Mouse (Mus musculus) heart, postnatal 0 days (tissue): ENCODE measurements around the gene Trpc7. TPM values are rescaled to one million over a fixed set of nuclear protein-coding genes. Genes with fewer than 3 reads are reported as not detected.

ENCODE experiments used
- ATAC-seq: fragments of 200-750 bp; cut with Nextera tagmentation; 2 replicates; pipeline ENCODE4 v1.8.0; 2017; ENCODE audit warnings: low read depth, moderate number of reproducible peaks, moderate library complexity; ENCODE audit not compliant: insufficient read depth
- DNase-seq: peaks from one replicate; pipeline ENCODE4 v3.0.0-alpha.2; 2016; ENCODE audit warnings: low spot score
- H3K27ac ChIP-seq: fragments of 300-500 bp; sonication (generic); 2 replicates; pipeline ENCODE4 v1.5.1; 2014; ENCODE audit warnings: low read depth, mild to moderate bottlenecking
- H3K27me3 ChIP-seq: fragments of 300-500 bp; sonication (generic); 2 replicates; pipeline ENCODE4 v1.6.1; 2014; ENCODE audit warnings: low read length, mixed read lengths; ENCODE audit not compliant: control insufficient read depth, insufficient read depth
- H3K36me3 ChIP-seq: fragments of 300-500 bp; sonication (generic); replicated peaks from 2 replicates; pipeline ENCODE4 v1.6.1; 2014; ENCODE audit warnings: low read length, mixed read lengths; ENCODE audit not compliant: control insufficient read depth, insufficient read depth
- H3K4me1 ChIP-seq: fragments of 300-500 bp; sonication (generic); 2 replicates; pipeline ENCODE4 v1.6.1; 2014; ENCODE audit warnings: antibody characterized with exemption; ENCODE audit not compliant: control insufficient read depth, insufficient read depth
- H3K4me2 ChIP-seq: fragments of 300-500 bp; sonication (generic); 2 replicates; pipeline ENCODE4 v1.6.1; 2014; ENCODE audit warnings: low read depth, mild to moderate bottlenecking, low read length, moderate library complexity
- H3K4me3 ChIP-seq: fragments of 300-500 bp; sonication (generic); 2 replicates; pipeline ENCODE4 v1.5.1; 2014; ENCODE audit warnings: low read depth, low read length
- H3K9ac ChIP-seq: fragments of 300-500 bp; sonication (generic); replicated peaks from 2 replicates; pipeline ENCODE4 v1.6.1; 2014; ENCODE audit warnings: low read depth, low read length, mixed read lengths
- H3K9me3 ChIP-seq: fragments of 300-500 bp; sonication (generic); replicated peaks from 2 replicates; pipeline ENCODE4 v1.6.1; 2016; ENCODE audit warnings: low read length; ENCODE audit not compliant: control insufficient read depth
- CTCF ChIP-seq: IDR thresholded peaks from 2 replicates; pipeline ENCODE4 v1.5.1; 2016; ENCODE audit warnings: antibody characterized with exemption, control low read depth, low read depth
- EP300 ChIP-seq: IDR thresholded peaks from 2 replicates; pipeline ENCODE4 v1.6.1; 2016; ENCODE audit warnings: antibody characterized with exemption, low read depth
- WGBS: fragments of 180-500 bp; shearing (Covaris S2); extraction: QIAGEN DNeasy Blood & Tissue Kit; methylation state at CpG from one replicate; pipeline ENCODE4 v1.1.7; 2014; 5-methylcytosine and 5-hydroxymethylcytosine counted together
- polyA plus RNA-seq: library from polyadenylated mRNA; unstranded; fragments of >200 nt; fragmentation: Nextera tagmentation; extraction: Ambion mirVana; gene quantifications from 2 replicates; pipeline ENCODE4 v1.2.1, GENCODE M21; 2015
- total RNA-seq: library from RNA; depleted of rRNA; stranded (reverse); fragments of >200 nt; gene quantifications from 2 replicates; pipeline ENCODE4 v1.2.3, GENCODE M21; 2014; ENCODE audit warnings: low replicate concordance

Gene Trpc7
- total and polyA plus RNA-seq, 2 experiments from 2014 or later = not detected

DNA sequence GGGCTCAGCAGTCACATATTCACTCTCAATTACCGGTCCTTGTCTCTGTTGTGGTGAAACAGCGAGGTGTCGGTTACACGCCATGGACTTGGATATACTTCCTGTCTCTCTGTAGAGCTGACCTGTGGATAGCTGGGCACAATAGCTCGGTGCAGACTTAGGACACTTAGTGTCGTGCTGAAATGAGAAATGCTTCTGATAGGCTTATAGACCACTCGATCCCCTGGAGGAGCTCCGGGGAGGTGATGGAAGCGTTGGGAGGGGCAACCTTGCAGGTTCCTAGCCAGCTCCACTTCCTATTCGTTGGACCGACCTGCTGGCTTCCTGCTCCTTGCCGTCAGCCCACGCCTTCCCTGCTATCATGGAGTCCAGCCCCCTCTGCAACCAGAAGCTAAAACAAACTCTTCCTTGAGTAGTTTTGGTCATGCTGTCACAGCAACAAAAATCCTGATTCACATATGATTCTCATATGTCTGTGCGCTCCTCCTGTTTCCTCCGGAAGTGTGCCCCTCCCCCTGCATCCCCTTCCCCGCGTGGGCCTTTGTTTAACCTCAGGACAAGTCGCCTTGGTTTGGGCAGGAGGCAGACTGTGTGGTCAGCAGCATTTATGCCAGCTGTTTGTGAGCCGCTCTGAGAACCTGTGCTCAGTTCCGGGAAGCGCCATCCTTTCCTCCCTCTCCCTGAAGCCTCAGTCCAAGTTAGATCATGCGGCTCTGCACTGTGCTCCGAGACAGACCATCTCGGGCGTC lies 130.3 kb downstream of the Trpc7 start:
- no peaks in the 10 kb centered on the region for H3K9me3 ChIP-seq
- H3K4me3 ChIP-seq = peak overlapping the region; percentile 32
- H3K27ac ChIP-seq = peak overlapping the region; percentile 22; the same call in 1 of the 2 replicates
- 0 out of 2 replicates have a peak, but pooled peaks cover 4% of the 10 kb centered on the region for H3K4me1 ChIP-seq
- H3K4me2 ChIP-seq = peak overlapping the region; percentile 60
- ATAC-seq (peak; percentile 50; the same call in 1 of the 2 replicates), DNase-seq (peak; percentile 36)
- WGBS = 27% methylated on average over 25 of the region's 25 CpGs
- peaks cover 11% of the 10 kb centered on the region for H3K27me3 ChIP-seq
- H3K36me3 ChIP-seq = no peaks in the 10 kb centered on the region
- no peak overlapping the region; the same call in 1 of the 2 replicates for H3K9ac ChIP-seq
- TF ChIP-seq EP300 (no peak), CTCF (no peak)

DNA sequence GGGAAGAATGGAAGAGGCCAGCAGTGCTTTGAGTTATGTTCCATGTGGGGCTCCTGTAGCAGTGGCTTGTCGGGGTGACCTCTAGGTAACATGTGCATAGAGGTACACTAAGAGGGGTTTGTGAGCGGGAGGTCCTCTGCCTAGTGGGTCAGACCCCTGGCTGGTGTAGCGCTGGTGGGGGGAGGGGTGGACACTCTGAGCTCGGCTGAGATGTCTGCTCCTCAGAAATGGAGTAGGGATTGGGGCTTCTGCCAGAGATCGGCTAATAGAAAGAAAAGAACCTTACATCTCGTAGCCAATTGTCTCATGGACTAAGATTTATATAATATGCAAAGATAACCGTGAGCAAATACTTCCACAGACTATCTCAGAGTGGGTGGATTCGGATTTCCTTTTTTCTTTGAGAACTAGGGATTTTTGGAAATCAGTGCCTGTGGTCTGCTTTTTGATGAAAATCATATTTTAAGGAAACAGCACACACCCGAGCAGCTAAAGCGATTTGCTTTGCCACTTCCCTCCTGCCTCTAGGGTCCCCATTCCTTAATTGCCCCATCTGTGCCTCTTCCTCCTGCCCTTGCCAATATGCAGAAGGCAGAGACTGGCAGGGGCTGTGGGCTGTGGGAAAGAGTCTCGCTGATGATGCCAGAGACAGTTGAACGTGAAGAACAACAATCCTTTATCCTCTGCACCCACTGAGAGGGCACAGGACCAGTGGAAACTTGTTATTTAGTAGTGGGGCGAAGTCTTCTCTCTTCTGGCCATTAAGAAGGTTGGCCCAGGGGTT lies 133.2 kb downstream of the Trpc7 start:
- no peak overlapping the region for H3K4me3 ChIP-seq
- H3K9me3 ChIP-seq = no peaks in the 10 kb centered on the region
- TF ChIP-seq EP300 = no peak
- no peak for TF ChIP-seq CTCF
- no peaks in the 10 kb centered on the region for H3K36me3 ChIP-seq
- H3K27me3 ChIP-seq = peaks cover 11% of the 10 kb centered on the region
- no peak overlapping the region for H3K9ac ChIP-seq
- 44% methylated on average over 13 of the region's 13 CpGs for WGBS
- no peak for DNase-seq
- no peak overlapping the region for H3K4me2 ChIP-seq
- H3K27ac ChIP-seq = no peak overlapping the region
- H3K4me1 ChIP-seq = 0 out of 2 replicates have a peak, but pooled peaks cover 4% of the 10 kb centered on the region
- no peak for ATAC-seq

DNA sequence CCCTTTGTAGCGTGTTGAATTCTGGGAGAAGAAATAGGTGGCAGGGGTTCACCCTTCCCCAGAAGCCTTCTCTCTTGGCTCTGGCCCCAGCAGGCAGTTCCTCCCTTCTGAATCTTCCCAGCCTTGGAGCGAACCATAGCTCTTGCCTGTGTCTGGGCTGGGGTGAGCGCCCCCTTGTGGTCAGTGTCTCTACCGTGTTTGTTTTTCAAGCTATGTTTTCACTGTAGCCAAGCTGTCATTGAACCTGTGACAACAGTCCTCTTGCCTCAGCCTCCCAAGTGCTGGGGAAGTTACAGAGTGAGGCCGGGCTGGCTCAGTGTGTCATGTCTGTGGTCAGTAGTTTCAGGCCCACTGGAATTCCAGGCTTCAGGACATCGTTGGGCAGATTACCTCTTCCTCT lies 137.3 kb downstream of the Trpc7 start:
- H3K4me1 ChIP-seq = no peaks in the 10 kb centered on the region
- H3K27me3 ChIP-seq = peaks cover 31% of the 10 kb centered on the region
- TF ChIP-seq EP300 (no peak), CTCF (peak; percentile 83)
- no peaks in the 10 kb centered on the region for H3K9me3 ChIP-seq
- H3K4me2 ChIP-seq = no peak overlapping the region
- no peak overlapping the region for H3K4me3 ChIP-seq
- WGBS = 18% methylated on average over 6 of the region's 6 CpGs
- H3K27ac ChIP-seq = no peak overlapping the region
- H3K9ac ChIP-seq = no peak overlapping the region
- H3K36me3 ChIP-seq = no peaks in the 10 kb centered on the region
- ATAC-seq = no peak
- peak; percentile 53 for DNase-seq

DNA sequence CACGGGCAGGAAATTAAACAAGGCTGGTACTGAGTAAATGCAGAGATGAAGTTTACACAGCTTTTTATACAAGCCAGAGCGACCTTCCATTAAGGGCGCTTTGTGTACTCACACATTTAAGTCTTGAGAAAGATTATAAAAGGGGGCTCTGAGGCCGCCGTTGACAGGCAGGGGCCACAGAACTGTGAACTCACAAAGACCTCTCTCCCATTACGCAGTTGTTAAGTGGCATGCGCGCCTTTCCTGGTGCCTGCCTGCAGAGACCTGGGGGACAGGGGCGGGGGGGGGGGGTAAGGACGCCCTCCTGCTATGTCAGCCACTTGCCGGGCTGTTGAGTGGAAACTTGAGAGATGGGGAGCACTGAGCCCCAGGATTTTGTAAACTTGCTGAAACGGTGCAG lies 138.6 kb downstream of the Trpc7 start:
- WGBS = 63% methylated on average over 11 of the region's 12 CpGs
- no peak for TF ChIP-seq CTCF
- no peak for TF ChIP-seq EP300
- H3K36me3 ChIP-seq = no peaks in the 10 kb centered on the region
- H3K9me3 ChIP-seq = no peaks in the 10 kb centered on the region
- DNase-seq (no peak), ATAC-seq (no peak)
- no peak overlapping the region for H3K4me3 ChIP-seq
- H3K4me1 ChIP-seq = no peaks in the 10 kb centered on the region; the same call in 1 of the 2 replicates
- H3K9ac ChIP-seq = no peak overlapping the region
- H3K4me2 ChIP-seq = no peak overlapping the region
- no peak overlapping the region for H3K27ac ChIP-seq
- peaks cover 34% of the 10 kb centered on the region for H3K27me3 ChIP-seq

DNA sequence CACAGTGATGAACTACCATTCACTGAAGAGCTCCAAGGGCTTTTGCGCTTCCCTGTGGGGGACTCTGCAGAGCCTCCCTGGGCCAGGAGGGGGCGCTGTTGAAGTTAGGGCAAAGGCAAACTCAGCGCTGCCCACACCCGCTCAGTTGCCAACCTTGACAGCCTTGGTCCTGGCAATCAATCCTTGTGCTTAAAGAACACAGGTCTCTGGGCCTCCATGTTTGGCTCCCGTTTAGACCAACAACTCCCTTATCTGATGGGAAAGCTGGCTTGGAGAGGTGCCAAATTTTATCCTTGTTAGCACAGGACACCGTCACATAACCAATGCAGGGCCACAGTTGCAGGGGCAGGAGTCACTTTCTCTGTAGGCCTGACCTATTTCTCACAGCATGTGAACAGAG lies 139.9 kb downstream of the Trpc7 start:
- H3K27me3 ChIP-seq = peaks cover 47% of the 10 kb centered on the region
- H3K9ac ChIP-seq = no peak overlapping the region
- ATAC-seq (no peak), DNase-seq (no peak)
- no peaks in the 10 kb centered on the region; the same call in 1 of the 2 replicates for H3K4me1 ChIP-seq
- no peak overlapping the region for H3K4me3 ChIP-seq
- WGBS = 43% methylated on average over 6 of the region's 6 CpGs
- H3K36me3 ChIP-seq = no peaks in the 10 kb centered on the region
- TF ChIP-seq EP300 (no peak), CTCF (peak; percentile 27; the same call in 1 of the 2 replicates)
- no peak overlapping the region for H3K27ac ChIP-seq
- H3K4me2 ChIP-seq = no peak overlapping the region
- no peaks in the 10 kb centered on the region for H3K9me3 ChIP-seq
